Mouse (Mus musculus) gastrocnemius, postnatal 4 days (tissue): Measurements from ENCODE around the gene Ces2h. TPM values are rescaled to one million over a fixed set of nuclear protein-coding genes. Genes with fewer than 3 reads are reported as not detected.

ENCODE experiments used
- total RNA-seq, 2 experiments: library from RNA; stranded (reverse); gene quantifications; 2 replicates each; pipeline ENCODE4 v1.2.3; 2021

Ces2h gene
- total RNA-seq, 2 experiments from 2014 or later: not detected

Other genes starting within 250 kb of the Ces2h start
- under 1 TPM; 0.10 to 0.18 TPM for gene Ces2b, start 169.3 kb upstream of the Ces2h start, total RNA-seq
- under 1 TPM; 0.13 to 0.17 TPM for gene Ces2c, start 153.8 kb upstream of the Ces2h start, total RNA-seq
- gene Ces2e, start 74.6 kb upstream of the Ces2h start, total RNA-seq: under 1 TPM in 1 of 2 experiments, not detected in 1; 0.18 TPM
- gene Ces2f, start 53.5 kb upstream of the Ces2h start, total RNA-seq: under 1 TPM in 1 of 2 experiments, not detected in 1; 0.05 TPM
- gene Ces2g, start 39.1 kb upstream of the Ces2h start, total RNA-seq: 1 to 10 TPM; 1.0 to 1.1 TPM
- gene Ces3a, start 47.7 kb downstream of the Ces2h start, total RNA-seq: 1 to 10 TPM in 1 of 2 experiments, not detected in 1; 1.5 TPM
- not detected for gene Ces3b, start 82.9 kb downstream of the Ces2h start, total RNA-seq
- gene Ces4a, start 130.9 kb downstream of the Ces2h start, total RNA-seq: not detected
- 10 to 100 TPM; 48.5 to 55.6 TPM for gene Cbfb, start 169.8 kb downstream of the Ces2h start, total RNA-seq
- 10 to 100 TPM; 16.2 to 16.5 TPM for gene D230025D16Rik, start 224.3 kb downstream of the Ces2h start, total RNA-seq